Mouse (Mus musculus): ENCODE measurements around the gene Cyp1a2.

- TF ChIP-seq POLR2AphosphoS2 (IDR thresholded peaks at IDR 0.05; ENCODE audit: insufficient read length, low read depth) (no peak), TCF12 (IDR thresholded peaks at IDR 0.05; ENCODE audit: insufficient read depth, poor library complexity, severe bottlenecking) (no peak), POLR2A (IDR thresholded peaks at IDR 0.05; ENCODE audit: insufficient read length, low read depth) (no peak), USF1 (IDR thresholded peaks at IDR 0.05; ENCODE audit: low read depth) (no peak), SRF (IDR thresholded peaks at IDR 0.05; ENCODE audit: control insufficient read depth, insufficient read length, low read depth) (no peak), MAX (IDR thresholded peaks at IDR 0.05; ENCODE audit: low read depth) (no peak), CEBPB (IDR thresholded peaks at IDR 0.05; ENCODE audit: insufficient read depth, poor library complexity, severe bottlenecking) (no peak), E2F4 (IDR thresholded peaks at IDR 0.05; ENCODE audit: insufficient read depth) (no peak), MYOG (IDR thresholded peaks at IDR 0.05; ENCODE audit: control insufficient read depth in 1 of 3, insufficient read depth in 1 of 3, insufficient read length in 2 of 3, low read depth in 2 of 3) (no peak), TCF3 (IDR thresholded peaks at IDR 0.05; ENCODE audit: insufficient read length, low read depth) (no peak), MYOD1 (IDR thresholded peaks at IDR 0.05; ENCODE audit: control insufficient read depth in 1 of 3, insufficient read length in 2 of 3, low read depth in 2 of 3) (no peak), REST (IDR thresholded peaks at IDR 0.05; ENCODE audit: insufficient read depth, insufficient read length) (no peak)
Observed at GRCm38 (mm10) chr9:57697380-57697779, 13.9 kb upstream of the Cyp1a2 start.
